Mouse (Mus musculus): ENCODE measurements around the gene Nsrp1.

Nsrp1 gene

GRCm38 (mm10) chr11:77061951-77062350 lies 16.3 kb downstream of the Nsrp1 start:
- DNase-seq (ENCODE audit: low read depth, low spot score) = no peak

GRCm38 (mm10) chr11:77042816-77043215 lies 35.4 kb downstream of the Nsrp1 start:
- no peak for DNase-seq (ENCODE audit: low read depth, low spot score)

- DNase-seq (ENCODE audit: low read depth, low spot score) = no peak
Observed at GRCm38 (mm10) chr11:77041891-77042290, 36.3 kb downstream of the Nsrp1 start.

GRCm38 (mm10) chr11:77031151-77031934 lies 46.9 kb downstream of the Nsrp1 start:
- DNase-seq (ENCODE audit: low read depth, low spot score) = no peak

- DNase-seq (ENCODE audit: low read depth, low spot score) = no peak
Observed at GRCm38 (mm10) chr11:77028157-77028556, 50.1 kb downstream of the Nsrp1 start.

- DNase-seq (ENCODE audit: low read depth, low spot score) = no peak
Observed at GRCm38 (mm10) chr11:77026559-77026958, 51.7 kb downstream of the Nsrp1 start.

GRCm38 (mm10) chr11:77021749-77022396 lies 56.4 kb downstream of the Nsrp1 start:
- no peak for DNase-seq (ENCODE audit: low read depth, low spot score)

- no peak for DNase-seq (ENCODE audit: low read depth, low spot score)
Observed at GRCm38 (mm10) chr11:77019539-77019938, 58.7 kb downstream of the Nsrp1 start.

GRCm38 (mm10) chr11:77018046-77018445 lies 60.2 kb downstream of the Nsrp1 start:
- no peak for DNase-seq (ENCODE audit: low read depth, low spot score)

GRCm38 (mm10) chr11:77010762-77011475 lies 67.3 kb downstream of the Nsrp1 start:
- DNase-seq (ENCODE audit: low read depth, low spot score) = no peak

- DNase-seq (ENCODE audit: low read depth, low spot score) = no peak
Observed at GRCm38 (mm10) chr11:77009069-77010025, 68.9 kb downstream of the Nsrp1 start.

GRCm38 (mm10) chr11:77006616-77007015 lies 71.6 kb downstream of the Nsrp1 start:
- DNase-seq (ENCODE audit: low read depth, low spot score) = no peak

- DNase-seq (ENCODE audit: low read depth, low spot score) = no peak
Observed at GRCm38 (mm10) chr11:77005881-77006280, 72.4 kb downstream of the Nsrp1 start.

GRCm38 (mm10) chr11:77002361-77002760 lies 75.9 kb downstream of the Nsrp1 start:
- no peak for DNase-seq (ENCODE audit: low read depth, low spot score)

GRCm38 (mm10) chr11:77000741-77001140 lies 77.5 kb downstream of the Nsrp1 start:
- DNase-seq (ENCODE audit: low read depth, low spot score) = no peak

- DNase-seq (ENCODE audit: low read depth, low spot score) = no peak
Observed at GRCm38 (mm10) chr11:76998705-76999226, 79.5 kb downstream of the Nsrp1 start.

- DNase-seq (ENCODE audit: low read depth, low spot score) = no peak
Observed at GRCm38 (mm10) chr11:76997916-76998704, 80.1 kb downstream of the Nsrp1 start, which contains the start of gene Slc6a4. Gene Slc6a4 (plus strand): TSS chr11:76998603.

- DNase-seq (ENCODE audit: low read depth, low spot score) = peak; percentile 27
Observed at GRCm38 (mm10) chr11:76997305-76997704, 80.9 kb downstream of the Nsrp1 start.

- DNase-seq (ENCODE audit: low read depth, low spot score) = no peak
Observed at GRCm38 (mm10) chr11:76995966-76996672, 82.1 kb downstream of the Nsrp1 start.
